Mouse (Mus musculus) C2C12 (cell line): Measurements from ENCODE around the gene Nr1h3.

ENCODE experiments used
- CEBPB ChIP-seq: IDR thresholded peaks from one replicate; pipeline ENCODE4 v1.6.1; 2011; ENCODE audit warnings: low read depth, mild to moderate bottlenecking, control low read depth, moderate library complexity
- CTCF ChIP-seq: IDR thresholded peaks from one replicate; pipeline ENCODE4 v1.5.1; 2011; ENCODE audit not compliant: control insufficient read depth, insufficient read depth, insufficient read length
- MYOD1 ChIP-seq: IDR thresholded peaks from one replicate; pipeline ENCODE4 v1.6.1; 2011; ENCODE audit warnings: low read depth; ENCODE audit not compliant: control insufficient read depth, insufficient read length
- MYOG ChIP-seq: IDR thresholded peaks from one replicate; pipeline ENCODE4 v1.6.1; 2011; ENCODE audit not compliant: control insufficient read depth, insufficient read length; ENCODE audit errors: extremely low read depth
- USF1 ChIP-seq: IDR thresholded peaks from one replicate; pipeline ENCODE4 v1.6.1; 2011; ENCODE audit warnings: low read depth, mild to moderate bottlenecking, control low read depth, moderate library complexity

DNA sequence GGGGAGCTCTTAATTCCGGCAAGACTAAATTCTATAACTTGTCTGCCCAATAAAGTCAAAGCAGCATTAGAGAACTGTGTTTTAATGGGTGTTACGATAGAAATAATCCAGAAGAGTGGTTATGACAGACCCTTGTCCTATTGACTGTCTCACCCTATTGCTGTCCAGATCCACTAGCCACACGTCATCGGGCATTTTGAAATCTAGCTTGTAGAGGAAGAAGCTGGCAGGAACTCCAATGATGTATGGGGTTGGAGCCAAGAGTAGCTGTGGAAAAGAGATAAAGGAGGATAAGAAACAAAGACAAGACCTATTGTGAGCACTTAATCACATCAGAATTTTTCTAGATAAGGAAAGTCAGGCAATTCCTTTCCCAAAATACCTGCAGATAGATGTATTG is 27.1 kb downstream of the Nr1h3 start:
- TF ChIP-seq CTCF (no peak), MYOG (no peak), USF1 (no peak), MYOD1 (no peak), CEBPB (no peak)
